Mouse (Mus musculus) erythroblast, embryonic 14.5 days (primary cell): ENCODE measurements around the gene Akap2.

Experiments
- GATA1 ChIP-seq: IDR thresholded peaks from 2 replicates; pipeline ENCODE4 v1.6.1; 2012; ENCODE audit warnings: low read length, inconsistent platforms, mixed read lengths
- TAL1 ChIP-seq: IDR thresholded peaks from 3 replicates; pipeline ENCODE4 v1.6.1; 2012; ENCODE audit warnings: low read length, inconsistent platforms, mixed read lengths

DNA sequence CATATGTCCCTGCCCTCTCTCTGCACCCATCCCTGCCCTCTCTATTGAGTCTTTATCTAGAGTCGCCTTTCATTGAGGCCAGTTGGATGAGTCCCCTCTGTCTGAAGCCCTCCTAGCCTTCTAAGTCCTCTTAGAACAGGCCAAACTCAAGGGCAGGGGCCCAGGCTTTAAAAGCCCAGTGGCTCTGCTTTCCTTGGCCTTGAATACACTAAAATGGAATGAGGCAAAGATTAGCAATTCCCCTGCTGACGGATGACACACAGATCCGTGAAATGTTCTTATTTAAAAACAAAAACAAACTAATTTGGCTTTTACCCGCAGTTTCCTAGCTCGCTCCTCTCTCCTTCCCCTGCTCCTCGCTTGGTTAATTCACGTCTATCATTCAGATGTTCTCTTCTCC, 45.0 kb downstream of the Akap2 start:
- TF ChIP-seq TAL1 (no peak), GATA1 (no peak)
